Mouse (Mus musculus) neural tube, embryonic 11.5 days (tissue): ENCODE measurements around the gene Kank2. TPM values are rescaled to one million over a fixed set of nuclear protein-coding genes. Genes with fewer than 3 reads are reported as not detected.

Experiments used
- ATAC-seq: fragments of 200-750 bp; cut with Nextera tagmentation; 2 replicates; pipeline ENCODE4 v1.8.0; 2017; ENCODE audit warnings: moderate number of reproducible peaks, mild to moderate bottlenecking, moderate TSS enrichment, moderate library complexity; ENCODE audit not compliant: insufficient read depth, low FRiP score, low TSS enrichment
- DNase-seq: peaks from one replicate; pipeline ENCODE4 v3.0.0-alpha.2; 2015; ENCODE audit warnings: low spot score
- H3K27ac ChIP-seq: fragments of 300-500 bp; sonication (generic); 2 replicates; pipeline ENCODE4 v1.5.1; 2014; ENCODE audit warnings: low read depth, mild to moderate bottlenecking, low read length
- H3K27me3 ChIP-seq: fragments of 300-500 bp; sonication (generic); 2 replicates; pipeline ENCODE4 v1.6.1; 2014; ENCODE audit warnings: mild to moderate bottlenecking, low read length, mixed read lengths; ENCODE audit not compliant: control insufficient read depth, insufficient read depth
- H3K36me3 ChIP-seq: fragments of 300-500 bp; sonication (generic); 2 replicates; pipeline ENCODE4 v1.6.1; 2014; ENCODE audit warnings: mild to moderate bottlenecking, low read length, moderate library complexity, mixed read lengths; ENCODE audit not compliant: control insufficient read depth, insufficient read depth
- H3K4me1 ChIP-seq: fragments of 300-500 bp; sonication (generic); 2 replicates; pipeline ENCODE4 v1.6.1; 2014; ENCODE audit warnings: low read length, mixed read lengths; ENCODE audit not compliant: control insufficient read depth, insufficient read depth
- H3K4me2 ChIP-seq: fragments of 300-500 bp; sonication (generic); 2 replicates; pipeline ENCODE4 v1.6.1; 2014; ENCODE audit warnings: low read depth, mild to moderate bottlenecking, moderate library complexity
- H3K4me3 ChIP-seq: fragments of 300-500 bp; sonication (generic); 2 replicates; pipeline ENCODE4 v1.5.1; 2014; ENCODE audit warnings: low read depth, low read length
- H3K9ac ChIP-seq: fragments of 300-500 bp; sonication (generic); 2 replicates; pipeline ENCODE4 v1.6.1; 2014; ENCODE audit warnings: mild to moderate bottlenecking, low read length
- H3K9me3 ChIP-seq: fragments of 300-500 bp; sonication (generic); 2 replicates; pipeline ENCODE4 v1.6.1; 2016; ENCODE audit warnings: low read length; ENCODE audit not compliant: control insufficient read depth
- WGBS: fragments of 180-500 bp; shearing (Covaris S2); extraction: QIAGEN DNeasy Blood & Tissue Kit; methylation state at CpG from one replicate; pipeline ENCODE4 v1.1.7; 2014; 5-methylcytosine and 5-hydroxymethylcytosine counted together
- polyA plus RNA-seq: library from polyadenylated mRNA; unstranded; fragments of >200 nt; fragmentation: Nextera tagmentation; extraction: Ambion mirVana; gene quantifications from 2 replicates; pipeline ENCODE4 v1.2.1, GENCODE M21; 2014

Gene Kank2
- polyA plus RNA-seq, 1 experiment from 2014 or later: 3.7 TPM

DNA sequence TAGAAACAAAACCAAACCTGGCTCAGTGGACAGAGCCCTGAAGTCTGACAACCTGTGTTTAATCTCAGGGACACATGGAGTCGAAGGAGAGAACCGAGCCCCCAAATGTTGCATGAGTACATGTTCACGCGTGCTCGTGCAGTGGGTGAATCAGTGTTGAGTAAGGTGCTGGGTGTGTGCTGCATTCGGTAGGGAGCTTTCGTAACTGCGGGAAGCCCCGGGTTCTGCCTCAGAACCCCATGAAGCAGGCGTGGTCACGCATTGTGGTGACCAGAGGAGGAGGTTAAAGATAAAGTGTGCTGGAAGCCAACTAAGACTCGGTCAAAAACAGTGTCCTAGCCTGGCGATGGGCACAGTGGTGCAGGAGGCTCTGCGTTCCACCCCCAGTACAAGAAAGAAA is 58.1 kb downstream of the Kank2 start:
- no peaks in the 10 kb centered on the region for H3K4me1 ChIP-seq
- peaks cover 46% of the 10 kb centered on the region for H3K36me3 ChIP-seq
- 98% methylated on average over 14 of the region's 14 CpGs for WGBS
- no peaks in the 10 kb centered on the region for H3K9me3 ChIP-seq
- H3K4me2 ChIP-seq: no peak overlapping the region
- DNase-seq (no peak), ATAC-seq (no peak)
- H3K27ac ChIP-seq: no peak overlapping the region
- no peak overlapping the region for H3K4me3 ChIP-seq
- H3K9ac ChIP-seq: no peak overlapping the region
- H3K27me3 ChIP-seq: no peaks in the 10 kb centered on the region

DNA sequence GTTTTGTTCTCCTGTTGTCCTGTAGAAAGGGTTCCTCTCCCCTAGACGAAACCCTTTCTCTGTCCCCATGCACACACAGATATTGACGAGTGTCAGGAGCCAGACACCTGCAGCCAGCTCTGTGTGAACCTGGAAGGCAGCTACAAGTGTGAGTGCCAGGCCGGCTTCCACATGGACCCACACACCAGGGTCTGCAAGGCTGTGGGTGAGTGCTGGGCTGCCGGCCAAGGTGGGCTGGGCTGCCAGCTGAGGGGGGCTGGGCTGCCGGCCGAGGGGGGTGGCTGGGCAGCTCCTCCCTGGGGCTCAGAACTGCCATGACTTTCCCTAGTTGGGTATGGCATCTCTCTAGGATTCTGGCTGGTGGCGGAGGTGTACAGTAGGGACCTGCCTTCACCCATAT is 59.8 kb downstream of the Kank2 start:
- DNase-seq (no peak), ATAC-seq (no peak)
- Histone ChIP-seq H3K9me3 (no peaks in the 10 kb centered on the region), H3K9ac (no peak overlapping the region), H3K4me1 (no peaks in the 10 kb centered on the region), H3K27ac (no peak overlapping the region), H3K27me3 (no peaks in the 10 kb centered on the region), H3K4me3 (no peak overlapping the region), H3K36me3 (peaks cover 53% of the 10 kb centered on the region), H3K4me2 (no peak overlapping the region)
- WGBS: 93% methylated on average over 7 of the region's 7 CpGs

DNA sequence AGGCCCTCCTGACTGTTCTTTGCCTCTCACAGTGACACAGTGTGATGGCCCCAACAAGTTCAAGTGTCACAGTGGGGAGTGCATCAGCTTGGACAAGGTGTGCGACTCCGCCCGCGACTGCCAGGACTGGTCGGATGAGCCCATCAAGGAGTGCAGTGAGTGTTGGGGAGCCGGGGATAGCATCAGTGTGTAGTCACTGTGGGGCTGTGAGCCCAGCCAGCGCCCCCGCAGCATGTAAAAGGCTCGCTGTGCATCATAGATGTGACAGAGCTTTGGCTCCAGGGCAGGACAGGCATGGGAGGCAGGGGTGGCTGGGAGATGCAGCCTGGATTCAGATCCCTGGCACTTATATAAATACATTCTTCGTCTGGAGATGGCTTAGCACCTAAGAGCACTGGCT is 61.4 kb downstream of the Kank2 start:
- Histone ChIP-seq H3K9ac (no peak overlapping the region), H3K4me1 (no peaks in the 10 kb centered on the region), H3K4me3 (no peak overlapping the region), H3K9me3 (no peaks in the 10 kb centered on the region), H3K27me3 (no peaks in the 10 kb centered on the region), H3K36me3 (peaks cover 60% of the 10 kb centered on the region), H3K4me2 (no peak overlapping the region), H3K27ac (no peak overlapping the region)
- ATAC-seq (no peak), DNase-seq (no peak)
- 93% methylated on average over 10 of the region's 10 CpGs for WGBS

DNA sequence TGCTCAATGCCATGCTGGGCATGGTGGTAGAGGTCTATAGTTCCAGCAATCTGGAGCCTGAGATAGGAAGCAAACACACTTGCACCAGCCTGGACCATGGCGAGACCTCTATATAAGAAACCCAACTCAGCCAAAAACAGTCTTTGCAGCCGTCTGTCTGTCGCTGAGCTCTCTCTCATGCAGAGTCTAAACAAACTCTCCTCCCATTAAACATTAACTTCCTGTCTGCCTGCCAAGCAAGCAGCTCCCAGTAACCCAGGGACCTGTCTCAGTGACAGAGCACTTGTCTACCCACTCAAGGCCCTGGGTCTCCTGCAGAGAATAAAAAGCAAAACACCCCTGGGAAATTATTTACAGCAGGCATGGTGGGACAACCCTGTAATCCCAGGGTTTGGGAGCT is 62.0 kb downstream of the Kank2 start:
- Histone ChIP-seq H3K4me3 (no peak overlapping the region), H3K27ac (no peak overlapping the region), H3K4me1 (no peaks in the 10 kb centered on the region), H3K9ac (no peak overlapping the region), H3K4me2 (no peak overlapping the region), H3K36me3 (peaks cover 59% of the 10 kb centered on the region), H3K9me3 (no peaks in the 10 kb centered on the region), H3K27me3 (no peaks in the 10 kb centered on the region)
- WGBS: 85% methylated on average over 3 of the region's 3 CpGs
- DNase-seq: no peak
- no peak for ATAC-seq

DNA sequence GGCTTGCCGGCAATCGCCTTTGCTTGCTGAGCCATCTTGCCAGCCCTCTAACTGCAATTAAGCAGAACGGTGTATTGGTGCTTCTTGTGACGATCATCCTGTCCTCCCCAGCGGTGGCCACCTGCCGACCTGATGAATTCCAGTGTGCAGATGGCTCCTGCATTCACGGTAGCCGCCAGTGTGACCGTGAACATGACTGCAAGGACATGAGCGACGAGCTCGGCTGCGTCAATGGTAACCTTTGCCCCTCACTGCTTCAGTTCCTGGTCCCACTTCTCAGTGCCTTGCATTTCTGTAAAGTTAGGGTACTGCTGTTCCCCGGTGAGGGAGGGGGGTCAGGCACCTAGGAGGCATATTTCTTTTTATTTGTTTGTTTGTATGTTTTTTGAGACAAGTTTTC is 63.4 kb downstream of the Kank2 start:
- H3K4me2 ChIP-seq: no peak overlapping the region
- WGBS: 92% methylated on average over 14 of the region's 14 CpGs
- H3K4me3 ChIP-seq: no peak overlapping the region
- DNase-seq: no peak
- H3K27me3 ChIP-seq: no peaks in the 10 kb centered on the region
- no peak for ATAC-seq
- no peak overlapping the region for H3K9ac ChIP-seq
- H3K27ac ChIP-seq: no peak overlapping the region
- H3K9me3 ChIP-seq: no peaks in the 10 kb centered on the region
- H3K36me3 ChIP-seq: peaks cover 56% of the 10 kb centered on the region
- no peaks in the 10 kb centered on the region for H3K4me1 ChIP-seq

DNA sequence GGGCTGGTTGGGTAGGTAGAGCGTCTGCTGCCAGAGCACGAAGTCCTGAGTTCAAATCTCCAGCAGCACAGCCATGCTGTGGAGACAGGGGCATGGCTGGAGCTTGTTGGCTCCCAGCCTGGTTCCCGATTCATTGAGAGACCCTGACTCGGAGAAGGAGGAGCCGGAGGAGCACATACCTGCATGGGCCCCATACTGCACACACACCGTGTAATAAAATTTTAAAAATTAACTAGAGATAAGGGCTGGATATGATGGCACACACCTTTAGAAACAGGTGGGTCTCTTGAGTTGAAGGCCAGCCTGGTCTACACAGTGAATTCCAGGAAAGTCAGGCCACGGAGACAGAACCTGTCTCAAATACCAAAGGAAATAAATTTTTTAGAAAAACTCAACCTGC is 64.6 kb downstream of the Kank2 start:
- H3K36me3 ChIP-seq: peaks cover 53% of the 10 kb centered on the region
- no peaks in the 10 kb centered on the region for H3K27me3 ChIP-seq
- H3K4me1 ChIP-seq: no peaks in the 10 kb centered on the region
- DNase-seq: no peak
- no peak overlapping the region for H3K9ac ChIP-seq
- no peaks in the 10 kb centered on the region for H3K9me3 ChIP-seq
- WGBS: 95% methylated on average over 7 of the region's 7 CpGs
- no peak for ATAC-seq
- H3K27ac ChIP-seq: no peak overlapping the region
- H3K4me2 ChIP-seq: no peak overlapping the region
- no peak overlapping the region for H3K4me3 ChIP-seq

DNA sequence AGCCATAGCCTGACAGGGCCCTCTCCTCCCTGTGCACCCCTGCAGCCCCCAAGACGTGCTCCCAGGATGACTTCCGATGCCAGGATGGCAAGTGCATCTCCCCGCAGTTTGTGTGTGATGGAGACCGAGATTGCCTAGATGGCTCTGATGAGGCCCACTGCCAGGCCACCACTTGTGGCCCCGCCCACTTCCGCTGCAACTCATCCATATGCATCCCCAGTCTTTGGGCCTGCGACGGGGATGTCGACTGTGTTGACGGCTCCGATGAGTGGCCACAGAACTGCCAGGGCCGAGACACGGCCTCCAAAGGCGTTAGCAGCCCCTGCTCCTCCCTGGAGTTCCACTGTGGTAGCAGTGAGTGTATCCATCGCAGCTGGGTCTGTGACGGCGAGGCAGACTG is 65.1 kb downstream of the Kank2 start:
- 91% methylated on average over 17 of the region's 17 CpGs for WGBS

DNA sequence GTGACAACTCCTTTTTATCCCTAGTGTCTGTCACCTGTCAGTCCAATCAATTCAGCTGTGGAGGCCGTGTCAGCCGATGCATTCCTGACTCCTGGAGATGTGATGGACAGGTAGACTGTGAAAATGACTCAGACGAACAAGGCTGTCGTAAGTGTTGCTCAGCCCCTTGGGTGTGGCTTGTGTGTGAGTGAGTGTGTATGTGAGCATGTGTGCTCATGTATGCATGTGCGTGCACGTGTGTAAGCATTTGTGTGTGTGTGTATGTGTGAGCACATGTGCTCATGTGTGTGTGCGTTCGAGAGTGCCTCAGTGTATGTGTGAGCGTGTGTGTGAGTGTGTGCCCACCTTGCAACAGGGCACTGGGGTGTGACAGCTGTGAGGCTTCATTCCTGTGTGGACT is 66.3 kb downstream of the Kank2 start:
- peaks cover 43% of the 10 kb centered on the region for H3K36me3 ChIP-seq
- H3K4me3 ChIP-seq: no peak overlapping the region
- ATAC-seq (no peak), DNase-seq (no peak)
- no peaks in the 10 kb centered on the region for H3K9me3 ChIP-seq
- H3K4me2 ChIP-seq: no peak overlapping the region
- WGBS: 95% methylated on average over 9 of the region's 9 CpGs
- H3K4me1 ChIP-seq: no peaks in the 10 kb centered on the region
- H3K27me3 ChIP-seq: no peaks in the 10 kb centered on the region
- no peak overlapping the region for H3K9ac ChIP-seq
- H3K27ac ChIP-seq: no peak overlapping the region

More for the DNA sequence above, 65.1 kb downstream of the Kank2 start:
- peaks cover 49% of the 10 kb centered on the region for H3K36me3 ChIP-seq
- H3K4me2 ChIP-seq: no peak overlapping the region
- H3K9me3 ChIP-seq: no peaks in the 10 kb centered on the region
- no peak overlapping the region for H3K4me3 ChIP-seq
- no peaks in the 10 kb centered on the region for H3K27me3 ChIP-seq
- no peak overlapping the region for H3K27ac ChIP-seq
- no peak overlapping the region for H3K9ac ChIP-seq
- ATAC-seq (no peak), DNase-seq (no peak)
- no peaks in the 10 kb centered on the region for H3K4me1 ChIP-seq

DNA sequence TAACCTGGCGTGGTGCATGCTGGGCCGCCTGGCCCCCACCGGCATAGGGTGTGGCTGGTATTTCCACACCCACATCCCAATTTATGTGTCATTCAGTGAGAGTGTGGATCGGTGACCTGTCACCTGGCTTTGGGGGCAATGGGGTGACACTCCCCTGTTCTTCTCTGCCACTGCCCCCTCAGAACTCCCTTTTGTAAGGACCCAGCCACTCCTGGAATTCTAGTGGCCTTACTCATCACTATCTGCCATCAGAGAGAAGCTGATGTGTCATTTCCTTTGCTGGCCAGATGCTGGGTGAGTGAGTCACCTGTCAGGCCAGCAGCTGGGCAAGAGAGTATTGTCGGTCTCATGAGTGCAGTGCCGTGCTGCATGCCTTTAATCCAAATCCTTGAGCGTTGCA is 69.3 kb downstream of the Kank2 start:
- no peak overlapping the region for H3K9ac ChIP-seq
- H3K4me3 ChIP-seq: no peak overlapping the region
- no peak overlapping the region for H3K4me2 ChIP-seq
- no peak overlapping the region for H3K27ac ChIP-seq
- ATAC-seq (no peak), DNase-seq (no peak)
- H3K27me3 ChIP-seq: no peaks in the 10 kb centered on the region
- peaks cover 13% of the 10 kb centered on the region for H3K4me1 ChIP-seq
- WGBS: 85% methylated on average over 7 of the region's 7 CpGs
- peaks cover 31% of the 10 kb centered on the region for H3K36me3 ChIP-seq
- no peaks in the 10 kb centered on the region for H3K9me3 ChIP-seq
